Mouse (Mus musculus) heart, embryonic 14.5 days (tissue): ENCODE results near the gene Tatdn2. TPM values are rescaled to one million over a fixed set of nuclear protein-coding genes. Genes with fewer than 3 reads are reported as not detected.

Experiments used
- ATAC-seq: fragments of 200-750 bp; cut with Nextera tagmentation; 2 replicates; pipeline ENCODE4 v1.8.0; 2017; ENCODE audit warnings: low read depth, moderate TSS enrichment; ENCODE audit not compliant: insufficient number of reproducible peaks, insufficient read depth, low FRiP score
- H3K27ac ChIP-seq, 2 experiments: fragments of 200-500 bp in 1 of 2; fragments of 300-500 bp in 1 of 2; sonication (generic) in 1 of 2; replicated peaks in 1 of 2; 2 replicates each; pipeline ENCODE4 v1.5.1; 2012 to 2014; ENCODE audit warnings: low read depth in 2 of 2, low read length in 2 of 2, control low read depth in 1 of 2, mild to moderate bottlenecking in 1 of 2, mixed read lengths in 1 of 2; ENCODE audit not compliant: control insufficient read depth in 1 of 2, insufficient read depth in 1 of 2
- H3K27me3 ChIP-seq: fragments of 300-500 bp; sonication (generic); 2 replicates; pipeline ENCODE4 v1.6.1; 2014; ENCODE audit warnings: mild to moderate bottlenecking, low read length, control low read depth; ENCODE audit not compliant: control insufficient read depth, insufficient read depth
- H3K36me3 ChIP-seq: fragments of 300-500 bp; sonication (generic); 2 replicates; pipeline ENCODE4 v1.6.1; 2014; ENCODE audit warnings: mild to moderate bottlenecking, control low read depth, low read length, mixed read lengths; ENCODE audit not compliant: control insufficient read depth, insufficient read depth
- H3K4me1 ChIP-seq, 2 experiments: fragments of 200-500 bp in 1 of 2; fragments of 300-500 bp in 1 of 2; sonication (generic) in 1 of 2; 2 replicates each; pipeline ENCODE4 v1.6.1; 2012 to 2014; ENCODE audit warnings: low read length in 2 of 2, control low read depth in 1 of 2, mixed read lengths in 1 of 2; ENCODE audit not compliant: control insufficient read depth in 2 of 2, insufficient read depth in 2 of 2
- H3K4me2 ChIP-seq: fragments of 300-500 bp; sonication (generic); 2 replicates; pipeline ENCODE4 v1.6.1; 2014; ENCODE audit warnings: mild to moderate bottlenecking, low read length
- H3K4me3 ChIP-seq, 2 experiments: fragments of 200-500 bp in 1 of 2; fragments of 300-500 bp in 1 of 2; sonication (generic) in 1 of 2; 2 replicates each; pipeline ENCODE4 v1.5.1; 2012 to 2014; ENCODE audit warnings: low read length in 2 of 2, mild to moderate bottlenecking in 2 of 2, control low read depth in 1 of 2, low read depth in 1 of 2, moderate library complexity in 1 of 2; ENCODE audit not compliant: control insufficient read depth in 1 of 2, insufficient read depth in 1 of 2
- H3K9ac ChIP-seq: fragments of 300-500 bp; sonication (generic); 2 replicates; pipeline ENCODE4 v1.6.1; 2014; ENCODE audit warnings: mild to moderate bottlenecking, low read length
- H3K9me3 ChIP-seq: fragments of 300-500 bp; sonication (generic); 2 replicates; pipeline ENCODE4 v1.6.1; 2016; ENCODE audit warnings: low read length, control low read depth; ENCODE audit not compliant: control insufficient read depth
- WGBS: fragments of 180-500 bp; shearing (Covaris S2); extraction: QIAGEN DNeasy Blood & Tissue Kit; methylation state at CpG from one replicate; pipeline ENCODE4 v1.1.7; 2014; 5-methylcytosine and 5-hydroxymethylcytosine counted together
- polyA plus RNA-seq: library from polyadenylated mRNA; unstranded; fragments of >200 nt; fragmentation: Nextera tagmentation; extraction: Ambion mirVana; gene quantifications from 2 replicates; pipeline ENCODE4 v1.2.1, GENCODE M21; 2014

Gene Tatdn2
- polyA plus RNA-seq, 1 experiment from 2014 or later: 0.93 TPM

GRCm38 (mm10) chr6:113686551-113687125, 10.2 kb upstream of the Tatdn2 start:
- Histone ChIP-seq H3K4me2 (no peak overlapping the region), H3K36me3 (no peaks in the 10 kb centered on the region), H3K27me3 (no peaks in the 10 kb centered on the region), H3K4me1 (peaks cover 19 to 28% of the 10 kb centered on the region in 2 experiments), H3K4me3 (no peak overlapping the region), H3K9me3 (no peaks in the 10 kb centered on the region), H3K27ac (no peak overlapping the region), H3K9ac (no peak overlapping the region)
- 53% methylated on average over 8 of the region's 8 CpGs for WGBS
- no peak for ATAC-seq

GRCm38 (mm10) chr6:113690008-113690399, 6.8 kb upstream of the Tatdn2 start:
- peak overlapping the region; percentile 60 for H3K4me2 ChIP-seq
- no peaks in the 10 kb centered on the region for H3K9me3 ChIP-seq
- H3K4me1 ChIP-seq: peaks cover 19 to 28% of the 10 kb centered on the region in 2 experiments
- peaks cover 8% of the 10 kb centered on the region; the same call in 1 of the 2 replicates for H3K36me3 ChIP-seq
- H3K9ac ChIP-seq: peak overlapping the region; percentile 41; the same call in 1 of the 2 replicates
- H3K4me3 ChIP-seq: peak overlapping the region in 1 of 2 experiments; percentile 22; a peak in 1 of 4 replicates
- H3K27ac ChIP-seq: peak overlapping the region; percentile 71 to 88
- WGBS: 14% methylated on average over 7 of the region's 7 CpGs
- no peaks in the 10 kb centered on the region for H3K27me3 ChIP-seq
- peak; percentile 53 for ATAC-seq

- Histone ChIP-seq H3K27ac (peak overlapping the region; percentile 71 to 88), H3K4me3 (peak overlapping the region; percentile 7 to 22; a peak in 3 of 4 replicates), H3K9ac (peak overlapping the region; percentile 65), H3K4me2 (peak overlapping the region; percentile 60), H3K36me3 (peaks cover 11% of the 10 kb centered on the region; the same call in 1 of the 2 replicates), H3K27me3 (no peaks in the 10 kb centered on the region), H3K9me3 (no peaks in the 10 kb centered on the region), H3K4me1 (peaks cover 19 to 28% of the 10 kb centered on the region in 2 experiments)
- peak; percentile 87 for ATAC-seq
- 0% methylated on average over 14 of the region's 14 CpGs for WGBS
These were observed 6.3 kb upstream of the Tatdn2 start for GRCm38 (mm10) chr6:113690400-113691083.

- peaks cover 11% of the 10 kb centered on the region; the same call in 1 of the 2 replicates for H3K36me3 ChIP-seq
- no peak for ATAC-seq
- H3K4me3 ChIP-seq: peak overlapping the region; percentile 7 to 22; a peak in 3 of 4 replicates
- H3K4me2 ChIP-seq: peak overlapping the region; percentile 60
- peak overlapping the region; percentile 71 to 88 for H3K27ac ChIP-seq
- H3K27me3 ChIP-seq: no peaks in the 10 kb centered on the region
- WGBS: 67% methylated on average over 4 of the region's 4 CpGs
- H3K9me3 ChIP-seq: no peaks in the 10 kb centered on the region
- H3K4me1 ChIP-seq: peaks cover 22 to 33% of the 10 kb centered on the region in 2 experiments
- peak overlapping the region; percentile 65 for H3K9ac ChIP-seq
These were observed 5.8 kb upstream of the Tatdn2 start for GRCm38 (mm10) chr6:113691084-113691462.

GRCm38 (mm10) chr6:113692661-113693133, 4.2 kb upstream of the Tatdn2 start:
- peaks cover 11% of the 10 kb centered on the region; the same call in 1 of the 2 replicates for H3K36me3 ChIP-seq
- peaks cover 20 to 28% of the 10 kb centered on the region in 2 experiments for H3K4me1 ChIP-seq
- H3K4me2 ChIP-seq: no peak overlapping the region
- ATAC-seq: no peak
- H3K27ac ChIP-seq: no peak overlapping the region
- no peak overlapping the region for H3K9ac ChIP-seq
- H3K9me3 ChIP-seq: no peaks in the 10 kb centered on the region
- no peak overlapping the region for H3K4me3 ChIP-seq
- H3K27me3 ChIP-seq: no peaks in the 10 kb centered on the region
- 85% methylated on average over 5 of the region's 5 CpGs for WGBS

- Histone ChIP-seq H3K4me1 (peaks cover 21 to 33% of the 10 kb centered on the region in 2 experiments), H3K27ac (no peak overlapping the region)
These were observed 3.5 kb upstream of the Tatdn2 start for GRCm38 (mm10) chr6:113693377-113693776.

GRCm38 (mm10) chr6:113695203-113695602, 1.6 kb upstream of the Tatdn2 start:
- Histone ChIP-seq H3K27me3 (no peaks in the 10 kb centered on the region), H3K27ac (no peak overlapping the region), H3K9ac (no peak overlapping the region), H3K4me3 (no peak overlapping the region), H3K4me2 (no peak overlapping the region), H3K4me1 (peaks cover 19 to 34% of the 10 kb centered on the region in 2 experiments), H3K36me3 (peaks cover 22% of the 10 kb centered on the region), H3K9me3 (no peaks in the 10 kb centered on the region)
- 83% methylated on average over 1 of the region's 1 CpGs for WGBS
- ATAC-seq: no peak

More at GRCm38 (mm10) chr6:113693377-113693776, 3.5 kb upstream of the Tatdn2 start:
- peaks cover 11% of the 10 kb centered on the region; the same call in 1 of the 2 replicates for H3K36me3 ChIP-seq
- H3K4me2 ChIP-seq: no peak overlapping the region
- no peaks in the 10 kb centered on the region for H3K9me3 ChIP-seq
- H3K9ac ChIP-seq: no peak overlapping the region
- no peaks in the 10 kb centered on the region for H3K27me3 ChIP-seq
- WGBS: 67% methylated on average over 5 of the region's 5 CpGs
- no peak for ATAC-seq
- no peak overlapping the region for H3K4me3 ChIP-seq
